Mouse (Mus musculus): ENCODE measurements around the gene Cyb561d2.

DNA sequence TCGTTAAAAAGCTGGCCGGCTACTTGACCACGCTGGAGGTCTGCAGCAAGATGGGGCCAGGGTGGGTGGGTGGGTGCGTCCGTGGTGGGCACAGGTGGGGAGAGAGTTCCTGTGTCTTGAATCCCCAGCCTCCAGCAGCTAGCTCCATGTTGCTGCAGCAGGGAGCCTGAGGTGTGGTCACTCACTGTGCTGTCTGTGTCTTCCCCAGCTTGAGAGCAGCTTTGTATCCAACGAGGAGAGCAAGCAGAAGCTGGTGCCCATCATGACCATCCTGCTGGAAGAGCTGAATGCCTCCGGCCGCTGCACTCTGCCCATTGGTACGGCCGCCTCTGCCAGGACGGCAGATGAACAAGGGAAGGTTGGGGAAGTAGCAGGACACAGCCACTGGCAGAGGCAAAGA lies 1.3 kb upstream of the Cyb561d2 start:
- TF ChIP-seq CTCF (IDR thresholded peaks at IDR 0.05; ENCODE audit: extremely low read depth, insufficient read depth, insufficient read length, insufficient replicate concordance) (no peak), POLR2A (IDR thresholded peaks at IDR 0.05; ENCODE audit: low read depth, low read length) (no peak)

Measured in spleen, adult 2 months (tissue).